Mouse (Mus musculus): Measurements from ENCODE around the gene Gm37240. TPM values are rescaled to one million over a fixed set of nuclear protein-coding genes. Genes with fewer than 3 reads are reported as not detected.
A peak's percentile ranks its signal among the peaks of the same experiment; 100 is the strongest.

Gene Gm37240
- polyA plus RNA-seq, 1 experiment from 2014 or later = 12.7 TPM

GRCm38 (mm10) chr3:85845341-85845740, 42.0 kb downstream of the Gm37240 start:
- WGBS = 71% methylated on average over 6 of the region's 6 CpGs
- H3K4me3 ChIP-seq = no peak overlapping the region
- H3K36me3 ChIP-seq = no peaks in the 10 kb centered on the region
- H3K9me3 ChIP-seq (replicated peaks) = no peaks in the 10 kb centered on the region
- no peak for ATAC-seq (replicated peaks; ENCODE audit: insufficient number of reproducible peaks, insufficient read depth, low FRiP score, low read depth)
- peaks cover 16% of the 10 kb centered on the region for H3K4me1 ChIP-seq (replicated peaks)
- no peak overlapping the region for H3K9ac ChIP-seq
- H3K4me2 ChIP-seq = no peak overlapping the region
- no peak overlapping the region for H3K27ac ChIP-seq
- no peaks in the 10 kb centered on the region for H3K27me3 ChIP-seq

DNA sequence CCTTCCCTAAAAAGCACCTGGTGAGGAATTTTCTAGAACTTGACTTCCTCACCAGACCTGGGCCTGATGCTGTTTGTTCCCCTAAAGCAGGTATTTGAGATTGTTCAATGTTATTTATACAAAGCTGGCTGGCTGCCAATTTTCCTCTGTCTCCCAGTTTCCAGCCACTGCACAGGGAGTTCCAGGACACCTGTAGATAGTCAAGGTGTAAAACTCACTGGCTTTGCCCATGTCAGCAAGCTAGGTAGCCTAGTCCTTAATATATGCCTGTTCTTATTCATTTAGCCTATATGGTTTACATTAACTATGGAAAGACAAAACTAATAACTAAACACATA, 44.5 kb downstream of the Gm37240 start:
- no peaks in the 10 kb centered on the region for H3K27me3 ChIP-seq
- H3K4me3 ChIP-seq = no peak overlapping the region
- H3K4me2 ChIP-seq = no peak overlapping the region
- no peak for ATAC-seq (replicated peaks; ENCODE audit: insufficient number of reproducible peaks, insufficient read depth, low FRiP score, low read depth)
- no peaks in the 10 kb centered on the region for H3K36me3 ChIP-seq
- H3K9ac ChIP-seq = no peak overlapping the region
- peak overlapping the region; percentile 87 for H3K27ac ChIP-seq
- no peaks in the 10 kb centered on the region for H3K9me3 ChIP-seq (replicated peaks)
- peaks cover 16% of the 10 kb centered on the region for H3K4me1 ChIP-seq (replicated peaks)

DNA sequence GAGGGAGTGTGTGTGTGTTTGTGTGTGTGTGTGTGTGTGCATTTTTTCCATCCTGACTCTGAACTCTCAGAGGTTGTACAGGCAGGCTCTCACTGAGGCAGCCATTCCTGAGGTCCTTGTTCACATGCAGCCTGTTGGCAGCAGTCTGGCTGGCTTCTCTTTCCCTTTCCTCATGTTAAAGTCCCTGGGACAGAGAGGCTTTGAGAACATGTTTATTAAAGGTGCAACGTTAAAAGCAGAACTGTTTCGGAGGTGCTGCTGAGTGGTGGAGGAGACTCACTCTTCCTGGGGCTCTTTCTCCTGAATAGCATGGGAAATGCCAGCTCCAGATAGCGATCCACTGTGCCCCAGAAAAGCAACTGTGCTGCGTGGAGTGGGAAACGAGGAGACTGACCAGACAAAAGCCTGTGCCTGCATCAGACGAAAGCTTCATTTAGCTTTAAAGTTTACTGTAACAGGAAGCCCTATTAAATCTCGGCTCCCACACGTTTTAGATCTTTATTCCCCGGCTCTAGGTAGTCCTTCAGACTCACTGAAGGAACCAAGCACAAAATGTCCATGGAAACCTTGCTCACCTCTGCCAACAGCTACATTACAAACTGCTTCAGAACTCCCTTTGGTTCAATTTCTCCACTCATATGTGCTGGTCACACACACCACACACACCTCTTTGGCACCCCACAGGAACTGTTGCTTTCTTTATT, 45.0 kb downstream of the Gm37240 start:
- Histone ChIP-seq H3K27me3 (no peaks in the 10 kb centered on the region), H3K4me3 (no peak overlapping the region), H3K36me3 (no peaks in the 10 kb centered on the region), H3K27ac (peak overlapping the region; percentile 87), H3K9ac (0 out of 2 replicates have a peak overlapping the region, but pooled peaks have one; percentile 13), H3K9me3 (replicated peaks) (no peaks in the 10 kb centered on the region), H3K4me2 (peak overlapping the region; percentile 36), H3K4me1 (replicated peaks) (peaks cover 16% of the 10 kb centered on the region)
- ATAC-seq (replicated peaks; ENCODE audit: insufficient number of reproducible peaks, insufficient read depth, low FRiP score, low read depth) = no peak
- WGBS = 22% methylated on average over 9 of the region's 9 CpGs

DNA sequence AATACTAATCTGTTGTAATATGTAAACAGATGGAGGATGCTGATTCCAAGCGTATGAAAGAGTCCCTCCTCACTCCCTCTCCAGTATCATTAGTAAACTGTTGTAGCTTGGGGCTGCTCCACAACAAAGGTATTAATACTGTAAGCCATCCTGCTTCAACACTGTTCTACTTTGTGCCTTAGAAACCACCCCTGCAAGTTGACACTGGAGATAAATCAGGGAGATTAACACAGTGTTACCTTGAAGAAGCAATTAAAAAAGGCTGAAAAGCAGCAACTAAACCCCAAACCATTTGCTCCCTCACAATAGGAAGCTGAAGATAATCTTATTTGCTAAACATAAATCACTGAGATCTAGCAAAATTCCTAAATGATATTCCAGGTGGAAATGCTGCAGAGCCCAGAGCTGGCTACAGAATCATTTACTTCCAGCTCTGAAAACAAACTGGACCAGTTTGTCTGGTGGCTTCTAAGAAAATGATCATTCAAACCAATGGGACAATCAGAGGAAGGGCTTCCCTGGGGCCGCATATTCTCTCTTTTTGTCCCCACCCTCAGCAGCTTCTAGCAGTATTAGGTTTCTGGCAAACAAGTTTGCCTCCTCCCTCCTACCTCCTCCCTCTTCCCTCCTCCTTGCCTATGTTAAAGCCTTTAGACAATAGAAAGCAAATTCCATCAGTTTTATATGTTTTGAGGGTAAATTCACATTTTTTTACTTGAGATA, 45.7 kb downstream of the Gm37240 start:
- H3K4me2 ChIP-seq = peak overlapping the region; percentile 36; the same call in 1 of the 2 replicates
- no peak for ATAC-seq (replicated peaks; ENCODE audit: insufficient number of reproducible peaks, insufficient read depth, low FRiP score, low read depth)
- no peaks in the 10 kb centered on the region for H3K9me3 ChIP-seq (replicated peaks)
- H3K27me3 ChIP-seq = no peaks in the 10 kb centered on the region
- 0 out of 2 replicates have a peak overlapping the region, but pooled peaks have one; percentile 13 for H3K9ac ChIP-seq
- peak overlapping the region; percentile 87 for H3K27ac ChIP-seq
- peaks cover 16% of the 10 kb centered on the region for H3K4me1 ChIP-seq (replicated peaks)
- no peaks in the 10 kb centered on the region for H3K36me3 ChIP-seq
- H3K4me3 ChIP-seq = no peak overlapping the region
- 48% methylated on average over 2 of the region's 2 CpGs for WGBS

DNA sequence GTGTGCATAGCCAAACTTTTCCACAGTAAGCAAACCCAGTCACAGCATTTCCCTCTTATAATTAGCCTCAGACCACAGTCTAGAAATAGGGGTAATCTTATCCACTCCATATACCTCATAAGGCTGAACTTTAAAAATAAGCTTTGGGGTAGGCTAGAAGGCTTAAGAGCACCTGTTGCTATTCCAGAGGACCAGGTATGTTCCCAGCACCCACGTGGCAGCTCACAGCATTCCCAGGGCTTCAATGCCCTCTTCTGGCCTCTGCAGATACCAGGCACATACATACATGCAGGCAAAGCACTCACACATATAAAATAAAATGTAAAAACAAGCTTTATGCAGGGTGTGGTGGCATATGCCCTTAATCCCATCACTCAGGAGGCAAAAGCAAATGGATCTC, 53.7 kb downstream of the Gm37240 start:
- ATAC-seq (replicated peaks; ENCODE audit: insufficient number of reproducible peaks, insufficient read depth, low FRiP score, low read depth) = no peak
- H3K9me3 ChIP-seq (replicated peaks) = no peaks in the 10 kb centered on the region
- H3K36me3 ChIP-seq = no peaks in the 10 kb centered on the region
- no peak overlapping the region for H3K4me3 ChIP-seq
- no peaks in the 10 kb centered on the region; the same call in 1 of the 2 replicates for H3K4me1 ChIP-seq (replicated peaks)
- no peak overlapping the region for H3K27ac ChIP-seq
- H3K4me2 ChIP-seq = no peak overlapping the region
- no peak overlapping the region for H3K9ac ChIP-seq
- no peaks in the 10 kb centered on the region for H3K27me3 ChIP-seq
- 74% methylated on average over 1 of the region's 1 CpGs for WGBS

DNA sequence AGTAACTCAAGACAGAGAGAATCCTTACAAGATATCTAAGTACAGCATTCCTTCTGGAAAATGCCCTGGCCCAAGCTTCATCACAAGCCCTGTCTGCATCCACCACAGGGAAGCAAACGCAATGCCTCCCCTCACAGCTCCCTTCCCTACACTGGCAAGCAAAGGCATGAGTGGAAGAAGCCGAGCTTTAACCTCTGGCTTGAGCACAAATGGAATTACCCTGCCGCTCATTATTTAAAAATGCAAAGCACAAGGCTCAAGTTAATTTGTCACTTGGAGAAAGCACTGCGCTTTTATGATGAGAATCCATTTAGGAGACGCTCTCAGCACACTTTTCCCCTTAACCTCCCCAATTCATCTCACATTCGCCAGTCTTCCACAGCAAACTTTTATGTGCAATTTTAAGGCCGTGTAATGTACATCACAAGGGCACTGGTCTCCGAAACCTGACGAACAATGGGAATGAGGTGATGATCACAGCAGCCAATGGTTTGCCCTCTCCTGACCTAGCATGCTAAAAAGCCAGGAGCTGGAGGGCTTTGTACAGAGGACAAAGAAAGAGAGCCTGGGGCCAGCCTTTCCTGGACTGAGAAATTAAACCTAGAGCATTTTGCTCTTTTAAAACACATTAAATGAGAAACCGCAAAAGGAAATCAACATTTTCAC, 54.7 kb downstream of the Gm37240 start:
- Histone ChIP-seq H3K27me3 (no peaks in the 10 kb centered on the region), H3K4me2 (no peak overlapping the region), H3K27ac (no peak overlapping the region), H3K4me3 (no peak overlapping the region), H3K4me1 (replicated peaks) (no peaks in the 10 kb centered on the region), H3K9me3 (replicated peaks) (no peaks in the 10 kb centered on the region), H3K36me3 (no peaks in the 10 kb centered on the region), H3K9ac (no peak overlapping the region)
- WGBS = 79% methylated on average over 10 of the region's 10 CpGs
- ATAC-seq (replicated peaks; ENCODE audit: insufficient number of reproducible peaks, insufficient read depth, low FRiP score, low read depth) = no peak

- 0 out of 2 replicates have a peak, but pooled peaks cover 3% of the 10 kb centered on the region for H3K4me1 ChIP-seq (replicated peaks)
- ATAC-seq (replicated peaks; ENCODE audit: insufficient number of reproducible peaks, insufficient read depth, low FRiP score, low read depth) = no peak
- no peak overlapping the region for H3K9ac ChIP-seq
- no peak overlapping the region for H3K27ac ChIP-seq
- H3K9me3 ChIP-seq (replicated peaks) = no peaks in the 10 kb centered on the region
- H3K27me3 ChIP-seq = no peaks in the 10 kb centered on the region
- H3K4me2 ChIP-seq = no peak overlapping the region
- WGBS = 81% methylated on average over 1 of the region's 1 CpGs
- H3K4me3 ChIP-seq = no peak overlapping the region
- H3K36me3 ChIP-seq = no peaks in the 10 kb centered on the region
These were observed 55.5 kb downstream of the Gm37240 start for GRCm38 (mm10) chr3:85831785-85832184.

GRCm38 (mm10) chr3:85829047-85829446, 58.3 kb downstream of the Gm37240 start:
- Histone ChIP-seq H3K36me3 (no peaks in the 10 kb centered on the region), H3K9ac (no peak overlapping the region), H3K9me3 (replicated peaks) (no peaks in the 10 kb centered on the region), H3K27me3 (no peaks in the 10 kb centered on the region), H3K4me3 (no peak overlapping the region), H3K27ac (no peak overlapping the region), H3K4me2 (no peak overlapping the region), H3K4me1 (replicated peaks) (0 out of 2 replicates have a peak, but pooled peaks cover 3% of the 10 kb centered on the region)
- WGBS = 49% methylated on average over 4 of the region's 4 CpGs
- ATAC-seq (replicated peaks; ENCODE audit: insufficient number of reproducible peaks, insufficient read depth, low FRiP score, low read depth) = no peak

GRCm38 (mm10) chr3:85827815-85828214, 59.5 kb downstream of the Gm37240 start:
- Histone ChIP-seq H3K36me3 (no peaks in the 10 kb centered on the region), H3K27me3 (no peaks in the 10 kb centered on the region), H3K4me1 (replicated peaks) (0 out of 2 replicates have a peak, but pooled peaks cover 3% of the 10 kb centered on the region), H3K4me3 (no peak overlapping the region), H3K9ac (no peak overlapping the region), H3K27ac (no peak overlapping the region), H3K4me2 (no peak overlapping the region), H3K9me3 (replicated peaks) (no peaks in the 10 kb centered on the region)
- WGBS = 74% methylated on average over 6 of the region's 6 CpGs
- no peak for ATAC-seq (replicated peaks; ENCODE audit: insufficient number of reproducible peaks, insufficient read depth, low FRiP score, low read depth)

- WGBS = 48% methylated on average over 4 of the region's 4 CpGs
- no peak overlapping the region for H3K4me3 ChIP-seq
- no peak overlapping the region for H3K9ac ChIP-seq
- H3K4me1 ChIP-seq (replicated peaks) = 0 out of 2 replicates have a peak, but pooled peaks cover 3% of the 10 kb centered on the region
- ATAC-seq (replicated peaks; ENCODE audit: insufficient number of reproducible peaks, insufficient read depth, low FRiP score, low read depth) = no peak
- H3K36me3 ChIP-seq = no peaks in the 10 kb centered on the region
- H3K27ac ChIP-seq = no peak overlapping the region
- H3K9me3 ChIP-seq (replicated peaks) = no peaks in the 10 kb centered on the region
- H3K4me2 ChIP-seq = no peak overlapping the region
- no peaks in the 10 kb centered on the region for H3K27me3 ChIP-seq
These were observed 60.0 kb downstream of the Gm37240 start for GRCm38 (mm10) chr3:85827283-85827682.

GRCm38 (mm10) chr3:85820839-85821548, 66.3 kb downstream of the Gm37240 start:
- Histone ChIP-seq H3K27me3 (no peaks in the 10 kb centered on the region), H3K27ac (no peak overlapping the region), H3K36me3 (no peaks in the 10 kb centered on the region), H3K9me3 (replicated peaks) (no peaks in the 10 kb centered on the region), H3K4me3 (no peak overlapping the region), H3K4me2 (no peak overlapping the region), H3K9ac (no peak overlapping the region), H3K4me1 (replicated peaks) (no peaks in the 10 kb centered on the region)
- WGBS = 72% methylated on average over 15 of the region's 15 CpGs
- no peak for ATAC-seq (replicated peaks; ENCODE audit: insufficient number of reproducible peaks, insufficient read depth, low FRiP score, low read depth)

Measured in heart, embryonic 15.5 days (tissue).